Mouse (Mus musculus): ENCODE measurements at regions not wholly inside any gene's neighbourhood (a gene's known extent, or its start where the extent isn't known, plus 50 kb on each side); places are given as distances from the start of the nearest gene placed in this dataset.

DNA sequence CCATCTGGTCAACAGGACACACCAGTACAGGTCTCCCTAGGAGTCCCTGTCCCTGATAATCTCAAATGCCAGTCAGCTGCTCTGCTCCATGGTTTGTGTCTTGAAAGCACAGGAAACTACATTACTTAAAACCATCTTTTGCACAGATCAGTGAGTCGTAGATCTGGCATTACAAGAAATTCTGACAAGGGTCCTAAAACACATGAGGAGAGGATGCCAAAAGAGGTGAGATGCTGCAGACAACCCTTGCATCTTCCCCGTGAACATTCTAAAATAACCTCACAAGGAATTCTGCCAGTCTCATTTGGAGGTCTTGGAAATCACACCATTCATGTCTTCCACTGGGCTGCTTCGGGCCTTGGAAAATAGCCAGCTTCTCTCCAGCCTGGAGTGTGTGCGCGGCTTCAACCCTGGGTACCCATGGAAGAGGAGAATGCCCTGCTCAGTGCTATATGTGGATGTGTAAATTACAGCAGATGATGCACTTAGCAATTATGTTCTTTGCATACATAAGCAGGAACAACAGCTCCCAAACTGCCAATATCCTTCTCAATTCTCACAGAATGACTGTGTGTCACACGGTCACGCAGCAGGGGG lies 157.3 kb upstream of the Smarca2 start:
- TF ChIP-seq CTCF (IDR thresholded peaks at IDR 0.05; ENCODE audit: borderline replicate concordance, control insufficient read depth, extremely low read depth, insufficient read depth, low read length, poor library complexity) (no peak), POLR2A (IDR thresholded peaks at IDR 0.05; ENCODE audit: control insufficient read depth, extremely low read depth, insufficient read depth, low read length, poor library complexity) (no peak)

Measured in thymus, adult 2 months (tissue).